Mouse (Mus musculus) cerebellum, postnatal 4 days (tissue): Measurements from ENCODE around the gene Krtap5-1.
"Not testable (repeated sequence)": the region's sequence is repeated elsewhere in the genome, so short reads cannot be mapped to it uniquely, and the experiment has no call there.

ENCODE experiments used
- DNase-seq, 2 experiments: peaks; one replicate each; pipeline ENCODE4 v3.0.0; 2022; ENCODE audit warnings: low spot score in 2 of 2, mixed read lengths in 1 of 2

Krtap5-1 gene

DNA sequence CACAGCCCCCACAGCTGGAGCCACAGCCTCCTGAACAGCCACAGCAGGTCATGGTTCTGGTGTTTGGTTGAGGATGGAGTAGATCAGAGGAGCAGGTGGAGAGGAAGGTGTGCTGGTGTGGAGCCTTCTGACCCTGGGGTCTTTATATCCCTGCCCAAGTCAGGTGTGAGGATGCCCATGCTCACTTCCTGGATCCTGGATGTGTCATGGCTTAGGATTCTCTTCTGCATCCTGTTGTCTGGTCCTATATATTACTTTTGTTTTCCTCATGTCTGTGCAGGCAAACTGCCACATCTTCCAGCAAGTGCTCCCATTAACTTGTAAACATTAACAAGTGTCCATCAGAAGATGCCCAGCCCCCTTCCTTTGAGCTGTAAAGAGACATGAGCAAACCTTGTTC lies at the start of gene Krtap5-1:
Krtap5-1 (minus strand) TSS at position 101 of the 400 bp plus-strand sequence.
- not testable (repeated sequence) for DNase-seq

DNA sequence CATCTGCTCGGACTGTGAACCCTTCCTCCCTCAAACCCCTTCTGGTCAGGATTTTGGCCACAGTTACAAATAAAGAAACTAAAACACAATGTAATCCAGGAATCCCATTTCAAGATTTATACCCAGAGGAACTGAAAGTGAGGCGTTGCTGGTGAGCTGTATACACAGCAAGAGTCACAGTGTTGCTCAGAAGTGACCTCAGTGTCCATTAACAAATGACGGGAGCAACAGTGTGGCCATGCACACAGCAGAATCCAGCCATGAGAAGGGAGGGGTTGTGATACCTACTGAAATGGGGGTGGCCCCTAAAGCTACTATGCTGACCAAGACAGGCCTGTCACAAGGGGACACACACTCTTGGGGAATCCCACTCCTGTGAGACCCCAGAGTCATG lies 45.3 kb upstream of the Krtap5-1 start:
- no peak for DNase-seq

- DNase-seq = no peak
Observed at GRCm38 (mm10) chr7:142341564-142342246, 44.8 kb upstream of the Krtap5-1 start.

DNA sequence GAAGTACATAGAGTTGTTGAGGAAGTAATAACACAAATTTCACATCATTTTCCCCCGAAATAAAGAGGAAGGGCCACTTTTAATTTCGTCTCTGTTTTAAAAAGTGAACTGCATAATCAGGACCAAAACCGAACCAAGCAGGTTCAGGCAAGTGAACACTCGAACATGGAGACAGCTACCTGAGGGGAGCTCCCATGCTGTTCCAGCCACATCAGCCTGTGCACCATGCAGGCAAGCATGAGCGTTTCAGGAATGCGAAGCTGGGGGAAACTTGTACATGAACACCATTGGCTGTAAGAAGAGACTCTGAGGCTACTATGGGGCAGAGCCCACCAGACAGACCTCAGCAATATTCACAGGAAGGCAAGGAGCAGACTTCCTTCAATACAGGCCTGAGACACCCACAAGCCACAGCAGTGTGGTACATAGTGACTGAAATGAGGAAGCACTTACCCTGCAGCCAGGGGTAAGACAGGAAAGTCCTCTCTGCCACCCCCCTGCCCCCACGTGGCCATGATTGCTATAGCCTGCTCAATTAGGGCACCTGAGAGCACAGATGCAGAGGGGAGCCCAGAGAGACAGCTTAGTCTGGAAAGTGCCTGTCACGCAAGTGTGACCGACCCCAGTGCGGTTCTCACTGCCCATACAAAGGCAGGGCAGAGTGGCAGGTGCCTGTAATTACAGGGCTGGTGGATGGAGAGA lies 43.5 kb upstream of the Krtap5-1 start:
- DNase-seq = no peak

DNA sequence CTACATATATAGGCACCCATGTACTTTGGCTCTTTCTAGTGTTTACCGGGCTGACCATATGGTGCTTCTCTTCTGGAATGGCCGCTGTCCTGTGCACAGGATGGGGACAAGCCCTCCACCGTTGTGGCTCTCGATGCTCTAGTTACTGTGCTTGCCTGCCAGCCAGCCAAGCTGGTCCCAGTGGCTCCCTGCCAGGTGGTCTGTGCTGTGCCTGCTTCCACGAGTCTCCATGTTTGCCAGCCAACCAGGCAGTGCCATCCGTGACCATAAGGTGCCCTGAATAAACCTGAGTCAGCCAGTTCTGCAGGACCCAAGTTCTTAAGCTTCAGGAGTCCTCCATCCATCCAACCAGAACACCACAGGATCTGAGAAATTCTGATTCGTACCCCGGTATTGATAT lies 38.2 kb upstream of the Krtap5-1 start:
- DNase-seq = peak in 1 of 2 experiments; percentile 85

DNA sequence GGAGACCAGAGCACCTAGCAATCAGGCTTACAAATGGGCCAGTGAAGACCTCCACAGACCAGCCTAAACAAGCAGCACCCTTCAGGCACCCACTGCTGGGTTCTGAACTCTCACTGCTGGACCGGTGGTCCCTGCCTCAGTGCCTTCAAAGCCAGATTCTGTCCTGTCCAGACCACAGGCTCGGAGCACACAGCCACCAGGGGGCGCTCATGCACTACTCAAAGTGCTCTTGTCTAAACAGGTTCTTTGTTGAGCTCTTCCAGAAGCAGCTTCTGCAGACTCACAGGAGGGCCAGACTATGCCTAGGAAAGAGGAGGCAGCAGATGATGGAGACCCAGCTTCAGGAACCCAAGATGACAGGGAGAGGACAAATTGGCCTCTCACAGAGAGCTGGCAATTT lies 37.3 kb upstream of the Krtap5-1 start:
- peak; percentile 91 to 94 for DNase-seq

DNA sequence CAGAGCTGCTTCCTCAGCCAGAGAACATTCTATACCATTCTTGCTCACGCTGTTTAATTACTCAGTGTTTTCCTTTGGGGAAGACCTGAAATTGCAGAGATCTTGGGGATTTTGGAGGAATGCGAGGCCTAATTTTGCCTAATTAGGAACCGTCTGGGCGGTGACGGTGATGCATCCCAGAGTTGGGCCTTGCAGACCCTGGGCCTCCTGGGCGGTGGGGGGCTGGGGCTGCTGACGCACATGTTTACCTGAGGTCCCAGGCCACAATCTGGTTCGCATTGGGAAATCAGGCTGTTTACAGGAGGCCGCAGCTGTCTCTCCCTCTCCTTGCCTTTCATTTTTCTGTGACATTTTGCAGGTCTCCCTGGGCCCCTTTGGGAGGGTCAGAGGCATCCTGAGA lies 35.8 kb upstream of the Krtap5-1 start:
- not testable (repeated sequence) for DNase-seq

- DNase-seq = no peak
Observed at GRCm38 (mm10) chr7:142331281-142331680, 34.4 kb upstream of the Krtap5-1 start.

DNA sequence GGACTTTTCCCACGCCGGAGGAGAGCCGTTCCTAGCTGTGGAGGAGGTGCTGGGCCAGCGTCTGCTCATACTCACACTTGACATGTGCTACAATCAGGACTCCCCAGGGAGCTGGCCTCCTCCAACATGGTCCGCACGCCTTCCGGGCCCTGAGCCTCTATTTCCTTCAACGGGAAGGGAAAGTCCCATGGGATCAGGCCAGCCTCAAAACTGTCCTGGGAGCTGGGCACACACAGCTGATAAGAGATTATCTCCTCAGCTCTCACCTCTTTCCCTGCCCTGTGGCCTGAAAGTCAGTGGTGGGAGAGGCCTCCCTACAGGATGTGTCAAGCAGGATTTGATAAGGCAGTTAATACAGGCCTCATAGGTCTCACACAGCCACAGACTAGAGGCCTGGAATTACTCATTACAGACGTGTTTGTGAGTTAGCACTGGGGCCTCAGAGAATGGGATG lies 33.4 kb upstream of the Krtap5-1 start:
- DNase-seq = no peak

- no peak for DNase-seq
Observed at GRCm38 (mm10) chr7:142328507-142328906, 31.6 kb upstream of the Krtap5-1 start.

DNA sequence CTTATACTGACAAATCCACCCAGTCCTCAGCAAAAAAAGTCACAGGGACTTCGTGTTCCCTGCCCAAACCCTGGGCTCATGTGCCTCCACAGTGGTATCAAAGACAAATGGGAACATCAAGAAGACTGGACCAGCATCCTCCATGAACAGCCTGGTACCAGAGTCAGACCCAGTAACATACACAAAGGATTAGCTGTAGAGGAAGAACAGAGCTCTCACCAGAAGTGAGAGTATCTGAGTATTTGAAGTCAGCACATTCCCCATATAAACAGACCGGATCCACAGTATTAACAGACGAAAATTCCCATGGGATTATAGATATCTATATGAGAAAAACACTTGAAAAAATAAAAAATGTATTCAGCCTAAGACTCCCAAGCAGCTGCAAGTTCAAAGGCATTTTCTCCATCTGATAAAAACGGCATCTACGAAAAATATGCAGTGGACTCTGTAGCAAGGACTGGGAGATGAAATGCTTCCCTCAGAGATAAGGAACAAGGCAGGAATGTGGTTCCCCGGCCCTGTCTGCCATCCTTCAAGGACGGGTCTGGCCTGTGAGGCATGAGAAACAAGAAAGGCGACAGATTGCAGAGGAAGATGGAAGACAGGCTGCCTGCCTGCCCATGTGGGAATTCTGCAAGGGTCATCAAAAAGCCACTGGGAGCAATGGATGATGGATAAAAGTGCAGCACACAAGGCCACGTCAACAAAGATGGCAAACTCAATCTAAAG lies 30.0 kb upstream of the Krtap5-1 start:
- DNase-seq = no peak

GRCm38 (mm10) chr7:142323396-142324117 lies 26.6 kb upstream of the Krtap5-1 start:
- no peak for DNase-seq

DNA sequence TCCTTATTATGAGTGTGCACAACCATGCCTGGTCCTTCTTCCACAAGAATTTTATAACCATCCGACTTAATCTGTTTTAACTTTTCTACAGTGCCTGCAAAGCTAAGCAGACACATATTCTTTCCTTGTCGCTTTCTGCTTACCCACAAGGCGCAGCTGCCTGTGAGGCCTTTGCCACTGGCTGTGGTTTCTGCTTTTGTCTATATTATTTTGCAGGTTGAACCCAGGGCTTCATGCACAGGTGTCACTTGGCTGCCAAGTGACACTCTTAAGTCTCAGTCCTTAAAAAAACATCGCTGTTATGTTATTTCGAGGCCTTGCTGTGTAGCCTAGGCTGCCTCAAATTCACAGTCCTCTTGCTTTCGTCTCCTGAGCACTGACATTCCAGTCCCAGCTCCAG lies 25.7 kb upstream of the Krtap5-1 start:
- no peak for DNase-seq

- not testable (repeated sequence) for DNase-seq
Observed at GRCm38 (mm10) chr7:142321637-142322306, 24.9 kb upstream of the Krtap5-1 start.

DNA sequence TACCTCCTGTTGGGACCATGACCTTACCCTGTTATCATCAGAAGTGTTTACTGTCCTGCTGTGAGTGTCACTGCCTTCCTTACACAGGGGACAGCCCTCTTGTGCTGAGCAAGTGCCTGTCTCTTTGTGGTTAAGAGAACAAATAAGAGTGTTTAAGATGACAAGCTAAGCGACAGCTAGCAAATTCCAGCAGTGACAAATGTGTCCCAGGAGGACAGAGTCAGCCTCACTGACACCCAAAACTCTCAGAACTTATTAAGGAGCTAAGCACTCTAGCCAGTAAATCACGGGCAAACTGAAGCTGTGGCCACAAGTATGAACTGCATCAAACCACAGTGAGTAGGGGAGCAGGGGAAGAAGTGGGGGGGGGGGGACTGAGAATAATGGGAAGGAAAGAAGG lies 24.0 kb upstream of the Krtap5-1 start:
- no peak for DNase-seq

DNA sequence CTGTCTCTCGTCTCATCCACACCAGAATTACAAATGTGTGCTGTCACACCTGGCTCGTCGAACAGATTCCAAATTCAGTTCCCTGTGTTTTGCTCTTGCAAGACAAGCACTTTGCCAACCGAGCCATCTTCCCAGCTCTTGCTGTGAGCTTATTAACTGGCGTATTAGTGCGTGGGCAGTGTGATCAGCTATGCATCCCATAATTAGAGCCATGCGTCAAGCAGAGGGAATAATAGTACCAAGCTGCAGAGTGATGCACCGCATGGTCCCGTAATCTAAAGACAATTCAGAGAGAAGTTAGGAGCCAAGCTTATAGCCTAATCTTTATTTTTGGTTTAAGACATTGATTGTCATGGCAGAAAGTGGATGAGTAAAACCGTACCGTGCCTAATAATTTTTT lies 22.2 kb upstream of the Krtap5-1 start:
- DNase-seq = no peak

- no peak for DNase-seq
Observed at GRCm38 (mm10) chr7:142317216-142317615, 20.3 kb upstream of the Krtap5-1 start.

DNA sequence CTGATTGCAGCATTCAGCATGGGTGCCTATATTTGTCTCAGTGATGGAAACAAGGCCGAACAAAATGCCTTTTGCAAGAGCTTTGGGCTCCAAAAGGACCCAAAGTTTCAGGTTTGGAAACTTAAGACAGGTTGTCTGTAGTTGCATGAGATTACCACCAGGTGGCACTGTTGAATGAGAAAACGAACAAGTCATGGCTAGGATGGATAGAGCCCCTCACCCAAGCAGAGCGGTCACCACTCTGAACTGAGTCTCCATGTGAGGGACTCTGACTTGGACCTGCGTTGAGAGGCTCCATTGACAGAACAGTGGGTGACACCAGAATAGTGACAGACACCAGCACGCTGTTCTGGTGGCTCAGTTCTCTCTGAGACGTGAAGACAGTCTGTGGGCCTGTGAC lies 19.6 kb upstream of the Krtap5-1 start:
- peak in 1 of 2 experiments; percentile 52 for DNase-seq

DNA sequence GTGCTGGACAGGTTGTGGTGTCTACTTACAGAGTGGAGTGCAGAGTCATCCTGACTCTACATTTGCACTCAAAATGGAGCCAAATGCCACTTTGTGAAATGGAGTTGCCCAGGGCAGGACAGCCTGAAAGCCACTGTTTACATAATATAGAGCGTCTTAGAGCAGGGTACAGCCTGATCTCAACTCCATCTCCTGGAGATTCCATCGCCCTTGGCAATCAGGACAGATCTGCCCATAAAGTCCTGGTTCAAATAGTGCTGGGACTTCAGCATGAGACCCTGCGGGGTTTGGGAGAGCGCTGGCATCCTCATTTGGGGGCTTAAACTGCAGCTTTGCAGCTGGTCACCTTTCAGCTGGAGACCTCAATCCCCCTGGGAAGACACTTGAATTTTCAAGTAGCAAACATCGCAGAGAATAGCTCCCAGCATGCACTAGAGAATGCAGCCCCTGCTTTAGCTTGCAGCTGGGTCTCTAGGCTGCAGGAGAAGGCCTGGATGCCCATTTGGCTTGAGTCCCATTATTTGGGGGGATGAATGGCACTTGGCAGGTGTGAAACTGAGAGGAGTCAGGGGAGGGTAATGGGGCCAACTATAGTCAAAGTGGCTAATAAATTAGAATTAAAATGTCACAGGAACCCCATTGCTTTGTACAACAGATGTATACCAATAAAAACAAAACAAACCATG lies 17.8 kb upstream of the Krtap5-1 start:
- peak in 1 of 2 experiments; percentile 16 for DNase-seq

- not testable (repeated sequence) for DNase-seq
Observed at GRCm38 (mm10) chr7:142303929-142304328, 7.0 kb upstream of the Krtap5-1 start.

- DNase-seq = no peak
Observed at GRCm38 (mm10) chr7:142303249-142303648, 6.3 kb upstream of the Krtap5-1 start, which contains the start of gene Krtap5-4. TSS of gene Krtap5-4 (plus strand) at chr7:142303549.
